Mouse (Mus musculus) Muller cell, postnatal 12 days (primary cell): ENCODE results near the gene Rita1.

Source experiments
- DNase-seq: peaks from one replicate; pipeline ENCODE4 v3.0.0-alpha.2; 2015; ENCODE audit errors: inconsistent ontology term

The Rita1 gene

GRCm38 (mm10) chr5:120600946-120601668 lies 11.3 kb downstream of the Rita1 start:
- DNase-seq, result peak; percentile 54

GRCm38 (mm10) chr5:120599625-120600024 lies 12.8 kb downstream of the Rita1 start:
- no peak for DNase-seq

GRCm38 (mm10) chr5:120594485-120594884 lies 17.9 kb downstream of the Rita1 start:
- no peak for DNase-seq

- DNase-seq, result no peak
Observed at GRCm38 (mm10) chr5:120592141-120592540, 20.2 kb downstream of the Rita1 start.

- DNase-seq, result no peak
Observed at GRCm38 (mm10) chr5:120590356-120591010, 21.9 kb downstream of the Rita1 start.

GRCm38 (mm10) chr5:120588569-120589094 lies 23.8 kb downstream of the Rita1 start, which contains the start of the genes Tpcn1 and Iqcd:
TSS of gene Tpcn1 (minus strand) at chr5:120588673.
TSS of gene Iqcd (plus strand) at chr5:120589016.
- peak; percentile 100 for DNase-seq

- no peak for DNase-seq
Observed at GRCm38 (mm10) chr5:120587940-120588568, 24.3 kb downstream of the Rita1 start.

GRCm38 (mm10) chr5:120587616-120587926 lies 24.8 kb downstream of the Rita1 start:
- DNase-seq, result no peak

GRCm38 (mm10) chr5:120586741-120587615 lies 25.4 kb downstream of the Rita1 start:
- DNase-seq, result no peak

- no peak for DNase-seq
Observed at GRCm38 (mm10) chr5:120584968-120585367, 27.4 kb downstream of the Rita1 start.

- no peak for DNase-seq
Observed at GRCm38 (mm10) chr5:120583511-120583910, 28.9 kb downstream of the Rita1 start.

- no peak for DNase-seq
Observed at GRCm38 (mm10) chr5:120582002-120582401, 30.4 kb downstream of the Rita1 start.

GRCm38 (mm10) chr5:120579898-120580626 lies 32.3 kb downstream of the Rita1 start:
- DNase-seq, result no peak

- no peak for DNase-seq
Observed at GRCm38 (mm10) chr5:120579211-120579897, 33.0 kb downstream of the Rita1 start.

GRCm38 (mm10) chr5:120578504-120579081 lies 33.8 kb downstream of the Rita1 start:
- DNase-seq, result no peak

GRCm38 (mm10) chr5:120577935-120578441 lies 34.4 kb downstream of the Rita1 start:
- DNase-seq, result no peak

- DNase-seq, result no peak
Observed at GRCm38 (mm10) chr5:120576781-120577301, 35.5 kb downstream of the Rita1 start.

GRCm38 (mm10) chr5:120574469-120575063 lies 37.8 kb downstream of the Rita1 start:
- no peak for DNase-seq
